25 mouse cellular contexts compared by ENCODE assay signal in genomic region chr6:82021494-82021893, GRCm38 (mm10). TPM values are rescaled to one million over a fixed set of nuclear protein-coding genes. Genes with fewer than 3 reads are reported as not detected.
A peak's percentile ranks its signal among the peaks of the same experiment; 100 is the strongest.
DNase-seq lines count a peak whose midpoint lies in the region; ATAC-seq lines count a peak whose summit lies in the region.
"Had no signal": no experiment of that assay in that cellular context is flagged by ENCODE, and none has a peak within 500 bp of the region (broad histone marks: within the 10 kb centered on the region; RNA-seq: fewer than 3 reads in every experiment).

No protein-coding gene starts in this region.

- no peaks in the 10 kb centered on the region for H3K27me3 ChIP-seq in kidney, embryonic 16.5 days (ENCODE audit: insufficient read depth, low read length)
- H3K27me3 ChIP-seq: embryonic facial prominence, embryonic 12.5 days; embryonic facial prominence, embryonic 15.5 days; heart, embryonic 12.5 days; heart, embryonic 15.5 days had no signal

- H3K4me1 ChIP-seq in kidney, embryonic 16.5 days (ENCODE audit: insufficient read depth, low read length): no peaks in the 10 kb centered on the region
- H3K4me1 ChIP-seq: embryonic facial prominence, embryonic 12.5 days; embryonic facial prominence, embryonic 15.5 days; heart, embryonic 12.5 days; heart, embryonic 15.5 days had no signal

- H3K4me3 ChIP-seq in kidney, embryonic 16.5 days (ENCODE audit: low read length): no peak overlapping the region
- H3K4me3 ChIP-seq: embryonic facial prominence, embryonic 12.5 days; embryonic facial prominence, embryonic 15.5 days; gastrocnemius, adult 2 months; heart, embryonic 12.5 days; heart, embryonic 15.5 days had no signal

- H3K4me2 ChIP-seq in kidney, embryonic 16.5 days (replicated peaks; ENCODE audit: low read depth, low read length): no peak overlapping the region
- H3K4me2 ChIP-seq: embryonic facial prominence, embryonic 12.5 days; embryonic facial prominence, embryonic 15.5 days; heart, embryonic 12.5 days; heart, embryonic 15.5 days; hindbrain, embryonic 14.5 days had no signal

- no peaks in the 10 kb centered on the region for H3K9me3 ChIP-seq in kidney, embryonic 16.5 days (ENCODE audit: low read length)
- H3K9me3 ChIP-seq: embryonic facial prominence, embryonic 12.5 days; embryonic facial prominence, embryonic 15.5 days; heart, embryonic 12.5 days; heart, embryonic 15.5 days had no signal

- no peak for ATAC-seq in kidney, embryonic 16.5 days (ENCODE audit: low FRiP score, low TSS enrichment)
- ATAC-seq: CD4-positive, CD25-positive, alpha-beta regulatory T cell, adult 4 months; forebrain, embryonic 14.5 days; forebrain, postnatal 0 days had no signal

- 72% methylated on average over 5 of the region's 5 CpGs for WGBS in kidney, embryonic 16.5 days

- no peaks in the 10 kb centered on the region for H3K36me3 ChIP-seq in kidney, embryonic 16.5 days (ENCODE audit: insufficient read depth, low read length)
- H3K36me3 ChIP-seq: embryonic facial prominence, embryonic 12.5 days; embryonic facial prominence, embryonic 15.5 days; heart, embryonic 12.5 days; heart, embryonic 15.5 days had no signal

- 0 out of 2 replicates have a peak overlapping the region, but pooled peaks have one; percentile 34 for H3K27ac ChIP-seq in kidney, embryonic 16.5 days (ENCODE audit: low read length)
- H3K27ac ChIP-seq: embryonic facial prominence, embryonic 12.5 days; embryonic facial prominence, embryonic 15.5 days; gastrocnemius, adult 2 months; heart, embryonic 15.5 days; hindbrain, embryonic 14.5 days had no signal

- DNase-seq in kidney, adult 18-20 months: peak; percentile 6
- no peak for DNase-seq in kidney, postnatal 4 days
- DNase-seq in kidney, adult 8-10 months: no peak
- DNase-seq in testis, postnatal 10 days (ENCODE audit: low spot score): peak; percentile 5
- DNase-seq in testis, postnatal 14 days (ENCODE audit: low spot score): no peak
- DNase-seq: adrenal gland, adult 2 months; adrenal gland, postnatal 14 days; cerebellum, adult 11 months; cerebellum, adult 2 months; cerebellum, adult 9-11 months; cerebellum, postnatal 25 days; forebrain, postnatal 0 days; gastrocnemius, adult 2 months; gastrocnemius, postnatal 14 days; heart, adult 18-20 months; heart, postnatal 10 days; heart, postnatal 4 days had no signal

- no peak overlapping the region for H3K9ac ChIP-seq in kidney, embryonic 16.5 days (replicated peaks; ENCODE audit: low read length)
- H3K9ac ChIP-seq: embryonic facial prominence, embryonic 12.5 days; embryonic facial prominence, embryonic 15.5 days; forebrain, postnatal 0 days; heart, embryonic 12.5 days; heart, embryonic 15.5 days; hindbrain, embryonic 14.5 days had no signal

RNA-seq across cellular contexts. Expression of gene Eva1a, which starts 19.3 kb away (rescaled TPM):
- polyA plus RNA-seq in kidney, embryonic 16.5 days (2015; fragmentation: Nextera tagmentation; extraction: Ambion mirVana): 49.7 TPM in 2 replicates
- polyA plus RNA-seq: CD4-positive, CD25-positive, alpha-beta regulatory T cell, adult 4 months had no signal

RNA-seq across cellular contexts. Expression of gene Mrpl19, which starts 55.7 kb away (rescaled TPM):
- 49.2 and 57.1 TPM in 2 replicates for polyA plus RNA-seq in kidney, embryonic 16.5 days (2015; fragmentation: Nextera tagmentation; extraction: Ambion mirVana)

Comparison
In these comparisons a context has a peak if more than half of its experiments do, and no peak if none do; other contexts are left out.
1. DNase-seq: peak in kidney, adult 18-20 months (single experiment) and testis, postnatal 10 days (single experiment); none in kidney, postnatal 4 days (0 of 2), kidney, adult 8-10 months (0 of 2) and testis, postnatal 14 days (single experiment).